Mouse (Mus musculus): ENCODE data around the gene Sept5.

Gene Sept5

DNA sequence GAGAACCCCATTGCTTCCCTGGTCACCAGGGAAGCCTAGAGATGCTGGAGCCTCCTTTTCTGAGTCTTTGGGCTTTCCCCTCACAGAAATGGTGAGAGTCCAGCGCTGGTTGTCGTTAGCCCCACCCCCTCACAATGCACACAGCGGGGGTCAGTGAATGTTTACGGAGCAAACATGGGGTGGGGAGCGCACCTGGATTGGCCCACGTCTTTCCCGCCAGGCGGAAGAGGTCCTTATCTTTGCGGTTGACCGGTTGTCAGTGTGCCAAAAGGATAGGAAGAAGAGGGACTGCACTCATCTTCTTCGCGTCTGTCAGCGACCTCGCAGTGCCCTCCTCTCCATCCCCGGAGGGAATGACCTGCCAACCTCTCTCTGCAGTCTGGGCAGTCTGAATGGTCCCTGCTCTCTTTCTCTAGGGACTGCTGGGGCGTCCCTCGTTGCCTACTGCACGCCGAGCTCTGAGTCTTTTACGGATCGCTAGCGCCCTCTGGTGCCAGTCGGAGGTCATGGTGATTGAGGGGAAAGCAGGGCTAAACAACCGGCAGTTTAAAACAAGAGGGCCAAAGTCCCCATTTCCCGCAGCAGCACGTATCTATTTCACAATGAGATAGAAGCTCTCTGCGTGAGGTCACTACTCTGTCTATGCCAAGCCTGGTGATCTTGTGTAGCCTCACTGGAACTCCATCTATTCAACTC is 12.2 kb downstream of the Sept5 start:
- in situ Hi-C loops (cut with MboI, MseI) = no loop called here

- in situ Hi-C loops (cut with MboI, MseI) = no loop called here
Measured at GRCm38 (mm10) chr16:18613301-18613700, 16.5 kb downstream of the Sept5 start.

- in situ Hi-C loops (cut with MboI, MseI) = no loop called here
Measured at GRCm38 (mm10) chr16:18611752-18612151, 18.0 kb downstream of the Sept5 start.

DNA sequence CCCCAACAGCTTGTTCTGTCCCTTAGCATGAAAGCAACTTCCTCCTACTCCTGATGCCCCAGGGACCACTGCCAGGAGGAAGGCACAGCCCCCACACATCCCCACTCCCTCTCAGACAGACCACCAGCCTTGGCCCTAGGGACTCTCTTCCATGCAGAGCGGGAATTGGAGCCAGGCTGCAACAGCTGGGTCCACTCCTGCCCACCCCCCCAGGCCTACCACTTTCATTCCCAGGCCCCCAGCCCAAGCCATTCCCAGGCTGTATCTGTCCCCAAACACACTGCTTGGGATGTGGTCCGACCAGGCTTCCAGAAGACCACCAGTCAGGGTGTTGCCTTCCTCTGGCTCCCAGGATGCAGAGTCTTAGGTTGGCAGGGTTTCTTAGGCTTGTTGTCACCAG is 20.7 kb downstream of the Sept5 start:
- in situ Hi-C loops (cut with MboI, MseI) = no loop called here

DNA sequence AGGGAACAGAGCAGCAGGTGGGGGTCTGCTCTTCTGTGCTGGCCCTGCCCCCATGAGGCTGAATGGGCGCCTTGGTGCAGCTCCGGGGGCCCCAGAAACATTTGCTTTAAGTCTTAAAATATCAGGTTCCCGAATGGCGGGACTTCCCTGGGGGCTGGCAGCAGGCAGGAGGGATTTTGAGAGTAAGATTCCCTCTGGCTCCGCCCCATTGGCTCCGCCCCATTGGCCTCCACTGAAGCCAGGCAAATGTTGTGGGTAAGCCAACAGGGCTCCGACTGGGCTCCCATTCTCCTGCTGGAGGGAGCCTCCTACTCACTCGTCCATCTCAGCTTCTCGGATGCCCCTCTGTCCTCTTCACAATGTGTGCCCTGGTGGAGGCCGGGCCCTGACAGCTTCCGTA is 21.5 kb downstream of the Sept5 start:
- in situ Hi-C loops (cut with MboI, MseI) = no loop called here

DNA sequence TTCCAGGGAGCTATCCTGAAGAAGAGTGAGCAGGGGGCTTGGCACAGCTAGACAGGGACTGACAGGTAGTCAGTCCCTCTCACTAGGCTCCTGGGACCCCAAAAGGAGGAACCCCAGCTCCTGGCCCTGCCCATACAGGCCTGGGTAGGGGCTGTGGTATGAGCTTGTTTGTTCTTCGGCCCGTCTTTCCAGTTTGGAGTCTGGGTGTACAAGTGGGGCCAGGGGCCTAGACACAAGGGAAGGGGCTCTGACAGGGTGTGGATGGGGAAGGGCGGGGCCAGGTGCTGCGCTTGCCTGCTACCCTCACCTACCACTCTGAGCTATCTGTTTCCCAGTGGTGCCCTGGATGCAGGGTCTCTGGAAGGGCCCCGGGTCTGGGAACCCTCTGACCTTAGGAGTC is 24.0 kb downstream of the Sept5 start:
- in situ Hi-C loops (cut with MboI, MseI) = no loop called here

GRCm38 (mm10) chr16:18604267-18604701 is 25.5 kb downstream of the Sept5 start:
- in situ Hi-C loops (cut with MboI, MseI) = no loop called here

DNA sequence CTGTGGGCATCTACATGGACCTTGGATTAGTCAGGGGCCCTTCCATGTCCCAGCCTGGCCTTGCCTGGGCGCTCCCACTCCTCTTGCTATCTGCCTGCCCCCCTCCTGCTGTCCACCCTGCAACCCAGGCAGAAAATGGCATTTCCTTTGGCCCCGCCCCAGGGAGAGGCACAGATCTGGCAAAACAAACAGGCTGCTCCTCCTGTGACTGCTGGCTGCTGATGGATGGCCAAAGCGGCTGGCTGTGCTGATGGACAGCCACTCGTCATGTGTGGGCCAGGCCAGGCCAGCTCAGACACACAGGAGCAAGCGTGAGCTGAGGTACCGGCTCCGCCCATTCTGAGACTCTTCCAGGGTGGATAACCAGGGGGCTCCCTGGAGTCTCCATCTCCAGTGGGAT is 28.3 kb downstream of the Sept5 start:
- in situ Hi-C loops (cut with MboI, MseI) = no loop called here

DNA sequence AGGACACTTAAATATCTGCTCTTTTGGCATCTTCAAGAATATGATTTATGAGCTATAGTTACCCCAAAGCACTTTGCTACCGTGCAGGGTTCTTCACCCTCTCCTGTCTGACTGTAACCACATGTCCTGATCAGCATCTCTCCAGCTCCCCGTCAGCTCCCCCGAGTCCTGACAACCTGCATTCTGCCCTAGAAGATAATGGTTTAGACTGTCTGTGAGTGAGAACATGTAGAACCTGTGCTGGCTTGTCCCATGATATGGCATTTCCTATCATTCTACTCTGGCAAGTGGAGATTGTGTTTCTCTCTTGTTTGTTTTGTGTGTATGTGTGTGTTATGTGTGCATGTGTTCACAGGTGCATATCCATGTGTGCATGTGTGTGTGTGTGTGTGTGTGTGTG is 31.7 kb downstream of the Sept5 start:
- in situ Hi-C loops (cut with MboI, MseI) = no loop called here

- in situ Hi-C loops (cut with MboI, MseI) = no loop called here
Measured at GRCm38 (mm10) chr16:18596255-18596654, 33.5 kb downstream of the Sept5 start.

GRCm38 (mm10) chr16:18593930-18594329 is 35.8 kb downstream of the Sept5 start:
- in situ Hi-C loops (cut with MboI, MseI) = no loop called here

DNA sequence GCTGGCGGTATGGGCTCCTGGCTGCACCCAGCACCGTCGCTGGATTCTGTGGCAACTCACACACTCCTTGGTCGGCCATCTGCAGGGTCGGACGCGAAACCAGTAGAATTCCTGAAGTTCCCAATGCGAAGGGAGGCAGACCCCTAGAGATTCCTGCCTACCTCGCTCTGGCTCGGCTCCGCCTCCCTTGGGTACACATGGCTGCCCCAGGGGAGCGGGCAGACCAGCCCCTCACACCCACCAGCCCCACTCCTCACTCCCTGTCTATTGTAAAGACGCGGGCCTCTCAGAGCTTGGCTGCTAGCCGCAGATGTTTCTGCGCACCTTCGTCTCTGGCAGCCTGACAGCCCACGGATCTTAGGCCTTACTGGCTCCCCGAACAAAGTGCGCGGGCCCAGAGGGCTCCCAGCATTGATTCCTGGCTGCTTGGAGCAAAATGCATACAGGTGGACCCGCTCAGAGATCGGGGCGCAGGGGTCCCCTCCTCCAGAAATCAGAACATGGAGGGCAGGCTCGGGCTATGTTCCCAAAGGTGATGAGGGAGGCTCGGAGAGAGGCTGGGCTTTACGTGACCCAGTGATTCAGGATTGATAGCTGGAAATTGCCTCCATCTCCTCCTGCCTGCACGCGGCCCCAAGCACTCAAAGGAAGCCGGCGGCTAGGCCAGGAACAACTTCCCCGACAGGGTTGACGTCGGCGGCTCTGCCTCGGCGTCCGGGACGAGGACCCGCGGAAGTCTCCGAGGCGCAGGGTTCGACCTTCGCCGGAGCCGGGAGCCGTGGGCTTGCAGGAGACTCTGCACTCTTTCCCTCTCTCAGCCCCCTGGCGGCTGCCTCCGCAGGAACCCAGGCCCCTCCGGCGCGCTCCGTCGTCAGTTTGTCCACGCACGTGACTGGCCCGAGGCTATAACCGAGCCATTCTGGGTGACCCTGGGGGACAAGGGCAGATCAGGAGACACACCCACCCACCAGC is 38.4 kb downstream of the Sept5 start:
- in situ Hi-C loops (cut with MboI, MseI) = no loop called here

DNA sequence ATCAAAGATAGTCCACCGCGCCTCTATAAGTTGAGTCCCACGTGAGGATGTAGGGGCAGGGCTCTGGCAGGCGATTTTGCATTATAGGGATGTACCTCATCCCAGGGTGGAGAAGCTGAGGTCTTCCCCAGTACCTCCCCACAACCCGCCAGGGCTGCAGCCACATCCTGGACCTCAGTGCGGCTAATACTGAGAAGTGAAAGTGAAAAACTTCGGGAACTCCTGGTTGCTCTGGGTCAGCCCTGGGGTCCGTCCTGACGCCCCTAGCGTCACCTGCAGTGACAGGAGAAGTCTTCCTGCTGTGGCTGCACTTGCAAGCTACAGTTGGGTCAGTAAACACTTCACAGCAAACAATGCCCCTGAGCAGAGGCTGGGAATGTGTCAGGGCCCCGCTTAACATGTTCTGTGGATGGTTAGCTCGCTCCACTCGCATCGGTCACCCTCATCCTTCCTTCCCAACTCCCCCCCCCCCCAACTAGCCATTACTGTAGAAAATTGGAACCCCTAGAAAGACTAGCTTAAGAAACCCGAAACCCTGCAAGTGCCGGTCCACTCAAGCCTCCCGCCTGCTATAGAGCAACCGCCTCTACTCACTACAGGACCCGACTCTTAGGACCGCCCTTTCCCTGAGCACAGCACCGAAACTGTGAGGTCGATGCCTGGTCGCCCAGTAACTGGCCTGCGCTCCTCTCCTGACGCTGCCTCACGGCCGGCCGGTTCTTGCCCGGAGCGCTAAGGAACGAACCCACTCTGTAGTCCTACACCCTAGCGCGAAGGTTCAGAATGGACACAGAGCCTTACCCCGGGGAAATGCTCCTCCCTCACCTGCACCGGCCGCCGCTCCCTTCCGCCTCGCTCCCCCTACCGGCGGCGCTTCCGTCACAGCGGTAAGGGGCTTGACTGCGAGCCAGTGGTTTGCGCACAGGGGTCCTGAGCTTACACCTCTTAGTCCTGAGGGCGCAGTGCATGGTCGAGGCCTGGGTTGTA is 39.7 kb downstream of the Sept5 start, which contains the start of gene Tbx1:
Tbx1 (minus strand) TSS at position 868 of the 987 bp plus-strand sequence.
- in situ Hi-C loops (cut with MboI, MseI) = no loop called here

DNA sequence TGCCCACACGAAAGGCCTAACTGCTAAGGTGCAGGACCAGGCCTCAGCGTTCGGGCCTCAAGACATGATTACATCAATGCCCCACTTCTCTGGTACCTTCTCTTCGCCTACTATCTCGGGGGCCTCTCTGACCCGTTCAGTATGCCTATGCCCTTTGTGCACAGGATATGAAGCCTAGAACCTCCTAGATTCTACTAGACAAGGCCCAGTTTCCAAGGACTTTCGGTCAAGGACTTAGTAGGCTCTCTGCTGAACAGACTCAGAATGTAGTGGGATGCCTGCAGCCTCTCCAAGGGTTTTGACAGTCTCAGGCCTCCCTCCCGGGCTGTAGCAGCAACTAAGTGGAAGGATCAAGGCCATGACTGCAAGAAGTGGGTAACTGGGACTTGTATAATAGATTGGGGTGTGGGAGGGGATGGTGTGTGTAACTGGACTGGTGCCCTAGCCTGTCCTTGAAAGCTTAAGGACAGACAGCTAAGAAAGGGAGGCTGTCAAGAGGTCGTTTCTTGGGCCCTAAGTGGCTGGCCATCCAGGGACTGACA is 40.6 kb downstream of the Sept5 start:
- in situ Hi-C loops (cut with MboI, MseI) = no loop called here

DNA sequence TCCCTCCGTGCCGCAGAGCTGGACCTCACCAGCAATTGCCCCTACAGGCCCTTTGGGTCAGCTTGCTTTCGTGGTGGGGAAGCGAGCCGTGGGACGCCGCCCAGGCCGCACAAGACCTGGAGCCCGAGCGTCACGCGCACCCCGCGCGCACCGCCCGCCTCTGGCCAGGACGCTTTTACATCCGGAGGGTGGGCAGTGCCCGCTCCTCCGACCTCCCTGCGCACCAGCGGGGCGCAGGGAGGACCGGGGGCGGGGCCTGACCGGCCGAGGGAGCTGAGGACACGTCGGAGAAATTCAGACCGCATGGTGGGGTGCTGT is 41.1 kb downstream of the Sept5 start:
- in situ Hi-C loops (cut with MboI, MseI) = no loop called here

DNA sequence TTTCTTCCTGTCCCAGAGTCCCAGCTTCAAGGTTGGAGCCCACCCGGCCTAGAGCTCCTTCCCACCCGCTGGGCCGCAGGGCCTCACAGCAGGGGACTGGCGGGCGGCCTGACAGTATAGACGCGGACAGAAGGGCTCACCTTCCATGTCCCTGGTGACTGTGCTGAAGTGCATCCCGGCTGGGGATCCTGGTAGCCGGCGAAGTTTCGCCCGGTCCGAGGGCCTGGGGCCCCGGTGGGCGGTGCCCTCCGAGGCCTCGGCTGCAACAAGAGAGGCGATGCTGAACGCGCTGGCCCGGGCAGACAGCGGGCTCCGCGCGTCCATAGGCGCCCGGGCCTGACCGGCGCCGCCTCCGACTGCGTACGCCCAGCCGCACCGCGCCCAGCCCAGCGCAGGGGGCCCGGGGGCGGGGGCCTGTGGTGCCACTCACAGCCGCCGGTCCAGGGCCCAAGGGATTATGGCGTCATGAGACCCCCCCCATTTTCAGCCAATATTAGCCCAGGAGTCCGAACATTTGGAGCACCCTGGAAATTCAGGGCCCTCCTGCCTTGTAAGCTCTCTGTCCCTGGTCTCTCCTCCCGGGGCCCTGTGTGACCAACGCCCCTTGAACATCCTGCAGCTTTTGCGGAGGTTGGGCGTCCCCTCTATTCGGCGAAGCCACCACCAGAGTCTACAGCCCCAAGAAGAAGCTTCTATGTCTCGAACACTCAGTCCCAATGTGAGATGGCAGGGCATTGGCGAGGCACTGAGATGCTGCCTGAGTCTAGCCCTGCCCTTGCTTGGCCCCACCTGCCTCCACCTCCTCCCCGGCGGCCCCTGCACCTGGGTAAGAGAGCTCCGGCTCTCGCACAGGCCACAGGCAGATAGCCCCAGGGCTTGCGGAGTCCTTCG is 41.7 kb downstream of the Sept5 start:
- in situ Hi-C loops (cut with MboI, MseI) = no loop called here

DNA sequence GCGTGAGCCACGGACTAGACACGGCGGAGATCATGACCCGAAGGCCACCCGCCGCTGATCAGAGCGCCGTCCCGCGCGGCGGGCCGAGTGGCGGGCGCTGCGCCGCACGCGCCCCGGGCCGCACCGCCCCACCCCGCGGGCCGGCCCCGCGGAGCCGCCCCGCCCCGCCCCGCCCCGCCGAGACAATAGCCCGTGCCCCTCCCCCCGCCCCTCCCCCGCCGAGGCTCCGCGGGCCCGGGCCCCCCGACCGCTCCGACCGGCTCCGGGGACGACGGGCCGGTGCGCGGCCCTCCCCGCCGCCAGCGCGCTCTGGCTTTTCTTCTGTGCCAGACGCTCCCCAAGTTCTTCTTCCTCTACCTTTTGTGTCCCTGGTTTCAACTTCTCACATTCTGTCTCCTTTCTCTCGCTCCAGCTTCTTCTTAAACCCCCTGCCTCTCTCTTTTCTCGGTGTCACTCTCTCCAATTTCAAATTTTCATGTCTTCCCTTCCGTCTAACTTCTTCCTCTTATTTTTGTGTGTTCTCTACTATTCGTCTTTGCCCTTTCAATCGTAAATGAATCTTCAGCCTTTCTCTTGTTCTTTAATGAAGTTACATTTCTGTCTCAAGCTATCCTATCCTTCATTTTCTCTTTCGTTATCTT is 42.7 kb downstream of the Sept5 start:
- in situ Hi-C loops (cut with MboI, MseI) = no loop called here

GRCm38 (mm10) chr16:18586076-18586905 is 43.5 kb downstream of the Sept5 start:
- in situ Hi-C loops (cut with MboI, MseI) = no loop called here

DNA sequence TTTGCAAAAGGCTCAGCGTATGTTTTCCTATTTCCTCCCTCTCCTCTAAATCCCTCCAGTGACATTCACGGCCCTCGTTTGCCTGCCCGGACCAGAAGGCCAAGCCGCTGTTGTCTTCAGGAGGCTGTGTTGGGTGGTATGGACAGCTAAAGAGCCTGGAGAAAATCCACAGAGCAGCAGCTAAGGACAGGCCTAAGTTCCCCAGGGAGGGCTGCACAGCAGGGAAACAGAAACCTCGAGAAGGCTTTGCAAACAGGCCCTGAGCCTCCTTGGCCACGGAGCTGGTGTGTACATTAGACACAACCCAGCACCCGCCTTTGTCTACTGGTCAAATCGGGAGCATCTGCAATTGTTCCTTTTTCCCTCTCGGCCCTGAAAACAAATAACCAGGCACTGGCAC is 44.1 kb downstream of the Sept5 start:
- in situ Hi-C loops (cut with MboI, MseI) = no loop called here
